Mouse (Mus musculus) small intestine, adult 2 months (tissue): ENCODE measurements at regions not wholly inside any gene's neighbourhood (a gene's known extent, or its start where the extent isn't known, plus 50 kb on each side); places are given as distances from the start of the nearest gene placed in this dataset.

Experiments used
- H3K27ac ChIP-seq: fragments of 200-500 bp; 2 replicates; pipeline ENCODE4 v1.5.1; 2012; ENCODE audit warnings: low read depth, low read length, control low read depth, inconsistent platforms; ENCODE audit not compliant: insufficient read depth
- H3K27me3 ChIP-seq: fragments of 200-500 bp; 2 replicates; pipeline ENCODE4 v1.6.1; 2012; ENCODE audit warnings: mild to moderate bottlenecking, moderate library complexity, low read length, inconsistent platforms; ENCODE audit not compliant: control insufficient read depth, insufficient read depth
- H3K36me3 ChIP-seq: fragments of 200-500 bp; 2 replicates; pipeline ENCODE4 v1.6.1; 2012; ENCODE audit warnings: mild to moderate bottlenecking, low read length, control low read depth, inconsistent platforms; ENCODE audit not compliant: control insufficient read depth, insufficient read depth
- H3K4me1 ChIP-seq: fragments of 200-500 bp; 2 replicates; pipeline ENCODE4 v1.6.1; 2012; ENCODE audit warnings: low read length, inconsistent platforms, mixed read lengths; ENCODE audit not compliant: control insufficient read depth, insufficient read depth, insufficient read length
- H3K4me3 ChIP-seq: fragments of 200-500 bp; 2 replicates; pipeline ENCODE4 v1.5.1; 2012; ENCODE audit warnings: low read depth, mild to moderate bottlenecking, control low read depth, inconsistent platforms, low read length, moderate library complexity
- CTCF ChIP-seq: fragments of 200-500 bp; IDR thresholded peaks from 2 replicates; pipeline ENCODE4 v1.5.1; 2012; ENCODE audit warnings: low read depth, mild to moderate bottlenecking, control low read depth, inconsistent platforms, low read length, moderate library complexity, mixed read lengths; ENCODE audit not compliant: insufficient replicate concordance, insufficient read length; ENCODE audit errors: extremely low read depth
- POLR2A ChIP-seq: fragments of 200-500 bp; IDR thresholded peaks from 2 replicates; pipeline ENCODE4 v1.6.1; 2012; ENCODE audit warnings: low read depth, mild to moderate bottlenecking, control low read depth, inconsistent platforms, low read length, moderate library complexity
- WGBS: fragments of 180-500 bp; shearing (Covaris S2); methylation state at CpG from one replicate; pipeline ENCODE4 v1.1.7; 2018; 5-methylcytosine and 5-hydroxymethylcytosine counted together

DNA sequence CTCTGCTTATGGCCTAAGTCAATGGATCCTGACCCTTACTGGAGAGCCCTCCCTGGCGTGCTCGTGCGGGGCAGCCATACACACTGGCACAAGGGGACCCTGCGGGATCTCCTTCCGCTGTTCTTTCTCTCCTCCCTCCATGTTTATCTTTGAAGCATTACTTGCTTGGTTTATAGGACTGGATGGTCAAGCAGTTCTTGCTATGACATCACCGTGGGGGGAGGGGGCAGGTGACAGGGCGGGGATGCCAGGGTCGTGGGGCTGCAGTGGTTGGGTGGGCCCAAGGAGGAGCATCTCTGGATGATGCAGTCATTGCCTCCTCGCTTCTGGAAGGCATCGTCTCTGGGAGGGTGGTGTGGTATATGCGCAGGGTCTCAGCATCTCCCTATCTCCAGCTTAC is 142.4 kb upstream of the Rtl1 start:
- Histone ChIP-seq H3K27ac (no peak overlapping the region), H3K27me3 (no peaks in the 10 kb centered on the region), H3K36me3 (no peaks in the 10 kb centered on the region), H3K4me3 (no peak overlapping the region), H3K4me1 (no peaks in the 10 kb centered on the region)
- TF ChIP-seq CTCF: no peak
- TF ChIP-seq POLR2A: no peak
- 87% methylated on average over 11 of the region's 11 CpGs for WGBS

DNA sequence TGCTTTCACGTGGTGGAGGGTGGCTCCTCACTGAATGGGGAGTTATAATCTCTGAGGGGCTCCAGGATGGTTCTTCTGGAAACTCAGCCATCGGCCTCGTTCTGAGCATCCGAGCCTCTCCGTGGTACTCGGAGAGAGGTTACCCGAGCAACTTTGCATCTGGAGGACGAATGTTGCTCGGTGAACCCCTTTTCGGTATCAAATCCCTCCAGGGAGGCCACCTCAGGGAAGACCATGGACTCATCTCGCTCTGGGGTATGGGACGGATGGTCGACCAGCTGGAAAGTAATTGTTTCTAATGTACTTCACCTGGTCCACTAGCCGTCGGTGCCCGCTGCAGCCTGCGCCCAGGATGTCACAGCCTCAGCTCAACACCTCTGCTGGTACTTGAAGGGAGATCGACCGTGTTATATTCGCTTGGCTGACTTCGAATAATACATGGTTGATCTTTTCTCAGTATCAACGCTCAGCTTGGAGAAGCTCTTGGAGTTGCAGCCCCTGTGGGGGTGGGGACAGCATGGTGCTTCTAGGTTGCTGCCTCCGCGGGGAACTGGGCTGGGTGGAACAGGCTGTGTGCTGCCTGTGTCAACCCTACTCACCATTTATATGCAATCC is 143.0 kb upstream of the Rtl1 start:
- no peak overlapping the region for H3K27ac ChIP-seq
- WGBS: 92% methylated on average over 24 of the region's 24 CpGs
- no peak overlapping the region for H3K4me3 ChIP-seq
- TF ChIP-seq CTCF (no peak), POLR2A (no peak)
- H3K4me1 ChIP-seq: no peaks in the 10 kb centered on the region
- H3K27me3 ChIP-seq: no peaks in the 10 kb centered on the region
- no peaks in the 10 kb centered on the region for H3K36me3 ChIP-seq

GRCm38 (mm10) chr12:109744186-109744585 is 144.1 kb upstream of the Rtl1 start:
- Histone ChIP-seq H3K27me3 (no peaks in the 10 kb centered on the region), H3K4me3 (no peak overlapping the region), H3K36me3 (no peaks in the 10 kb centered on the region), H3K27ac (no peak overlapping the region), H3K4me1 (no peaks in the 10 kb centered on the region)
- WGBS: 84% methylated on average over 4 of the region's 4 CpGs
- TF ChIP-seq POLR2A (no peak), CTCF (no peak)

- H3K36me3 ChIP-seq: no peaks in the 10 kb centered on the region
- no peak overlapping the region for H3K27ac ChIP-seq
- no peaks in the 10 kb centered on the region for H3K27me3 ChIP-seq
- H3K4me1 ChIP-seq: no peaks in the 10 kb centered on the region
- H3K4me3 ChIP-seq: no peak overlapping the region
- TF ChIP-seq CTCF: no peak
- no peak for TF ChIP-seq POLR2A
- 79% methylated on average over 15 of the region's 15 CpGs for WGBS
Measured at GRCm38 (mm10) chr12:109745731-109746484, 145.8 kb upstream of the Rtl1 start.

- H3K4me1 ChIP-seq: no peaks in the 10 kb centered on the region
- WGBS: 75% methylated on average over 5 of the region's 5 CpGs
- no peak overlapping the region for H3K27ac ChIP-seq
- H3K36me3 ChIP-seq: no peaks in the 10 kb centered on the region
- no peak for TF ChIP-seq POLR2A
- no peak for TF ChIP-seq CTCF
- no peak overlapping the region for H3K4me3 ChIP-seq
- H3K27me3 ChIP-seq: no peaks in the 10 kb centered on the region
Measured at GRCm38 (mm10) chr12:109747201-109747600, 147.1 kb upstream of the Rtl1 start.

- Histone ChIP-seq H3K27me3 (no peaks in the 10 kb centered on the region), H3K36me3 (no peaks in the 10 kb centered on the region), H3K4me3 (no peak overlapping the region), H3K4me1 (no peaks in the 10 kb centered on the region), H3K27ac (no peak overlapping the region)
- WGBS: 61% methylated on average over 13 of the region's 13 CpGs
- TF ChIP-seq CTCF: no peak
- TF ChIP-seq POLR2A: no peak
Measured at GRCm38 (mm10) chr12:109747776-109748175, 147.6 kb upstream of the Rtl1 start.

GRCm38 (mm10) chr12:109748326-109749059 is 148.4 kb upstream of the Rtl1 start:
- H3K27ac ChIP-seq: no peak overlapping the region
- WGBS: 61% methylated on average over 12 of the region's 12 CpGs
- no peak overlapping the region for H3K4me3 ChIP-seq
- TF ChIP-seq POLR2A: no peak
- no peak for TF ChIP-seq CTCF
- no peaks in the 10 kb centered on the region for H3K4me1 ChIP-seq
- H3K27me3 ChIP-seq: no peaks in the 10 kb centered on the region
- no peaks in the 10 kb centered on the region for H3K36me3 ChIP-seq
